Mouse (Mus musculus) heart, embryonic 14.5 days (tissue): ENCODE results near the gene Synm. TPM values are rescaled to one million over a fixed set of nuclear protein-coding genes. Genes with fewer than 3 reads are reported as not detected.

Experiments
- ATAC-seq: fragments of 200-750 bp; cut with Nextera tagmentation; 2 replicates; pipeline ENCODE4 v1.8.0; 2017; ENCODE audit warnings: low read depth, moderate TSS enrichment; ENCODE audit not compliant: insufficient number of reproducible peaks, insufficient read depth, low FRiP score
- H3K27ac ChIP-seq, 2 experiments: fragments of 200-500 bp in 1 of 2; fragments of 300-500 bp in 1 of 2; sonication (generic) in 1 of 2; replicated peaks in 1 of 2; 2 replicates each; pipeline ENCODE4 v1.5.1; 2012 to 2014; ENCODE audit warnings: low read depth in 2 of 2, low read length in 2 of 2, control low read depth in 1 of 2, mild to moderate bottlenecking in 1 of 2, mixed read lengths in 1 of 2; ENCODE audit not compliant: control insufficient read depth in 1 of 2, insufficient read depth in 1 of 2
- H3K27me3 ChIP-seq: fragments of 300-500 bp; sonication (generic); 2 replicates; pipeline ENCODE4 v1.6.1; 2014; ENCODE audit warnings: mild to moderate bottlenecking, low read length, control low read depth; ENCODE audit not compliant: control insufficient read depth, insufficient read depth
- H3K36me3 ChIP-seq: fragments of 300-500 bp; sonication (generic); 2 replicates; pipeline ENCODE4 v1.6.1; 2014; ENCODE audit warnings: mild to moderate bottlenecking, control low read depth, low read length, mixed read lengths; ENCODE audit not compliant: control insufficient read depth, insufficient read depth
- H3K4me1 ChIP-seq, 2 experiments: fragments of 200-500 bp in 1 of 2; fragments of 300-500 bp in 1 of 2; sonication (generic) in 1 of 2; 2 replicates each; pipeline ENCODE4 v1.6.1; 2012 to 2014; ENCODE audit warnings: low read length in 2 of 2, control low read depth in 1 of 2, mixed read lengths in 1 of 2; ENCODE audit not compliant: control insufficient read depth in 2 of 2, insufficient read depth in 2 of 2
- H3K4me2 ChIP-seq: fragments of 300-500 bp; sonication (generic); 2 replicates; pipeline ENCODE4 v1.6.1; 2014; ENCODE audit warnings: mild to moderate bottlenecking, low read length
- H3K4me3 ChIP-seq, 2 experiments: fragments of 200-500 bp in 1 of 2; fragments of 300-500 bp in 1 of 2; sonication (generic) in 1 of 2; 2 replicates each; pipeline ENCODE4 v1.5.1; 2012 to 2014; ENCODE audit warnings: low read length in 2 of 2, mild to moderate bottlenecking in 2 of 2, control low read depth in 1 of 2, low read depth in 1 of 2, moderate library complexity in 1 of 2; ENCODE audit not compliant: control insufficient read depth in 1 of 2, insufficient read depth in 1 of 2
- H3K9ac ChIP-seq: fragments of 300-500 bp; sonication (generic); 2 replicates; pipeline ENCODE4 v1.6.1; 2014; ENCODE audit warnings: mild to moderate bottlenecking, low read length
- H3K9me3 ChIP-seq: fragments of 300-500 bp; sonication (generic); 2 replicates; pipeline ENCODE4 v1.6.1; 2016; ENCODE audit warnings: low read length, control low read depth; ENCODE audit not compliant: control insufficient read depth
- WGBS: fragments of 180-500 bp; shearing (Covaris S2); extraction: QIAGEN DNeasy Blood & Tissue Kit; methylation state at CpG from one replicate; pipeline ENCODE4 v1.1.7; 2014; 5-methylcytosine and 5-hydroxymethylcytosine counted together
- polyA plus RNA-seq: library from polyadenylated mRNA; unstranded; fragments of >200 nt; fragmentation: Nextera tagmentation; extraction: Ambion mirVana; gene quantifications from 2 replicates; pipeline ENCODE4 v1.2.1, GENCODE M21; 2014

Gene Synm
- polyA plus RNA-seq, 1 experiment from 2014 or later = 2.5 TPM

GRCm38 (mm10) chr7:67699301-67699700 lies 60.2 kb downstream of the Synm start:
- H3K9me3 ChIP-seq = no peaks in the 10 kb centered on the region
- H3K9ac ChIP-seq = no peak overlapping the region
- 89% methylated on average over 4 of the region's 4 CpGs for WGBS
- no peak overlapping the region for H3K4me2 ChIP-seq
- no peak for ATAC-seq
- no peak overlapping the region for H3K27ac ChIP-seq
- no peaks in the 10 kb centered on the region for H3K27me3 ChIP-seq
- peaks cover 8 to 15% of the 10 kb centered on the region in 2 experiments for H3K4me1 ChIP-seq
- peaks cover 22% of the 10 kb centered on the region for H3K36me3 ChIP-seq
- H3K4me3 ChIP-seq = no peak overlapping the region

GRCm38 (mm10) chr7:67697892-67698630 lies 61.5 kb downstream of the Synm start:
- WGBS = 83% methylated on average over 28 of the region's 28 CpGs
- H3K9me3 ChIP-seq = no peaks in the 10 kb centered on the region
- H3K36me3 ChIP-seq = peaks cover 22% of the 10 kb centered on the region
- H3K9ac ChIP-seq = no peak overlapping the region
- no peak overlapping the region for H3K27ac ChIP-seq
- peaks cover 8 to 13% of the 10 kb centered on the region in 2 experiments; a peak in 3 of 4 replicates for H3K4me1 ChIP-seq
- H3K4me3 ChIP-seq = no peak overlapping the region
- no peak overlapping the region for H3K4me2 ChIP-seq
- no peak for ATAC-seq
- H3K27me3 ChIP-seq = no peaks in the 10 kb centered on the region

GRCm38 (mm10) chr7:67695906-67696305 lies 63.6 kb downstream of the Synm start:
- Histone ChIP-seq H3K9ac (no peak overlapping the region), H3K27me3 (no peaks in the 10 kb centered on the region), H3K27ac (no peak overlapping the region), H3K4me2 (no peak overlapping the region), H3K9me3 (no peaks in the 10 kb centered on the region), H3K36me3 (peaks cover 22% of the 10 kb centered on the region), H3K4me3 (no peak overlapping the region), H3K4me1 (peaks cover 18 to 19% of the 10 kb centered on the region in 2 experiments)
- no peak for ATAC-seq
- WGBS = 78% methylated on average over 7 of the region's 7 CpGs

- no peaks in the 10 kb centered on the region for H3K27me3 ChIP-seq
- 85% methylated on average over 23 of the region's 23 CpGs for WGBS
- no peak overlapping the region for H3K4me3 ChIP-seq
- 0 out of 2 replicates have a peak, but pooled peaks have one; percentile 8 for ATAC-seq
- H3K9me3 ChIP-seq = no peaks in the 10 kb centered on the region
- H3K4me1 ChIP-seq = peaks cover 15 to 25% of the 10 kb centered on the region in 2 experiments
- H3K9ac ChIP-seq = no peak overlapping the region
- no peak overlapping the region for H3K27ac ChIP-seq
- 0 out of 2 replicates have a peak, but pooled peaks cover 13% of the 10 kb centered on the region for H3K36me3 ChIP-seq
- H3K4me2 ChIP-seq = no peak overlapping the region
These were observed 66.6 kb downstream of the Synm start for GRCm38 (mm10) chr7:67692791-67693538.

GRCm38 (mm10) chr7:67692141-67692540 lies 67.4 kb downstream of the Synm start:
- H3K9me3 ChIP-seq = no peaks in the 10 kb centered on the region
- H3K4me1 ChIP-seq = peaks cover 15 to 25% of the 10 kb centered on the region in 2 experiments
- no peak overlapping the region for H3K4me3 ChIP-seq
- no peak for ATAC-seq
- H3K27ac ChIP-seq = no peak overlapping the region
- no peaks in the 10 kb centered on the region for H3K27me3 ChIP-seq
- peaks cover 12% of the 10 kb centered on the region; the same call in 1 of the 2 replicates for H3K36me3 ChIP-seq
- no peak overlapping the region for H3K4me2 ChIP-seq
- 22% methylated on average over 3 of the region's 3 CpGs for WGBS
- no peak overlapping the region for H3K9ac ChIP-seq

- H3K9ac ChIP-seq = no peak overlapping the region
- no peak overlapping the region for H3K4me2 ChIP-seq
- WGBS = 22% methylated on average over 6 of the region's 6 CpGs
- H3K4me1 ChIP-seq = peaks cover 15 to 25% of the 10 kb centered on the region in 2 experiments
- 0 out of 4 replicates have a peak overlapping the region, but pooled peaks of 1 of the 2 experiments have one; percentile 24 for H3K27ac ChIP-seq
- no peaks in the 10 kb centered on the region for H3K9me3 ChIP-seq
- no peaks in the 10 kb centered on the region for H3K27me3 ChIP-seq
- no peak for ATAC-seq
- H3K4me3 ChIP-seq = no peak overlapping the region
- H3K36me3 ChIP-seq = peaks cover 7% of the 10 kb centered on the region; the same call in 1 of the 2 replicates
These were observed 68.5 kb downstream of the Synm start for GRCm38 (mm10) chr7:67691036-67691435.

- Histone ChIP-seq H3K4me3 (no peak overlapping the region), H3K4me1 (peaks cover 15 to 25% of the 10 kb centered on the region in 2 experiments), H3K9me3 (peaks cover 7% of the 10 kb centered on the region; the same call in 1 of the 2 replicates), H3K4me2 (no peak overlapping the region), H3K36me3 (peaks cover 17% of the 10 kb centered on the region), H3K9ac (no peak overlapping the region), H3K27ac (no peak overlapping the region), H3K27me3 (no peaks in the 10 kb centered on the region)
- 75% methylated on average over 7 of the region's 7 CpGs for WGBS
- ATAC-seq = no peak
These were observed 69.7 kb downstream of the Synm start for GRCm38 (mm10) chr7:67689793-67690192.
